Mouse (Mus musculus) CD4-positive, CD25-positive, alpha-beta regulatory T cell, adult 2 months (primary cell): ENCODE results near the gene Hivep3.

Experiments
- DNase-seq: peaks from one replicate; pipeline ENCODE4 v3.0.0-alpha.2; 2012; ENCODE audit warnings: low read depth, low spot score

The Hivep3 gene

GRCm38 (mm10) chr4:119815133-119815792 is 81.7 kb downstream of the Hivep3 start:
- no peak for DNase-seq

GRCm38 (mm10) chr4:119815793-119816161 is 82.2 kb downstream of the Hivep3 start:
- no peak for DNase-seq

GRCm38 (mm10) chr4:119816620-119817356 is 83.2 kb downstream of the Hivep3 start:
- no peak for DNase-seq

- no peak for DNase-seq
Measured at GRCm38 (mm10) chr4:119825956-119826355, 92.4 kb downstream of the Hivep3 start.

- DNase-seq: no peak
Measured at GRCm38 (mm10) chr4:119828386-119828785, 94.8 kb downstream of the Hivep3 start.

- no peak for DNase-seq
Measured at GRCm38 (mm10) chr4:119828996-119829395, 95.4 kb downstream of the Hivep3 start.

- DNase-seq: no peak
Measured at GRCm38 (mm10) chr4:119833333-119833732, 99.7 kb downstream of the Hivep3 start.

- no peak for DNase-seq
Measured at GRCm38 (mm10) chr4:119833884-119834283, 100.3 kb downstream of the Hivep3 start.

GRCm38 (mm10) chr4:119836181-119836580 is 102.6 kb downstream of the Hivep3 start:
- DNase-seq: no peak

GRCm38 (mm10) chr4:119837505-119838065 is 104.0 kb downstream of the Hivep3 start:
- no peak for DNase-seq

- no peak for DNase-seq
Measured at GRCm38 (mm10) chr4:119838308-119838707, 104.7 kb downstream of the Hivep3 start.

GRCm38 (mm10) chr4:119843294-119843693 is 109.7 kb downstream of the Hivep3 start:
- DNase-seq: no peak

GRCm38 (mm10) chr4:119844267-119844666 is 110.7 kb downstream of the Hivep3 start:
- no peak for DNase-seq

GRCm38 (mm10) chr4:119845596-119846161 is 112.1 kb downstream of the Hivep3 start:
- DNase-seq: no peak

- no peak for DNase-seq
Measured at GRCm38 (mm10) chr4:119852483-119852882, 118.9 kb downstream of the Hivep3 start.

GRCm38 (mm10) chr4:119854307-119855144 is 120.9 kb downstream of the Hivep3 start:
- DNase-seq: no peak

- DNase-seq: no peak
Measured at GRCm38 (mm10) chr4:119859454-119859853, 125.9 kb downstream of the Hivep3 start.

GRCm38 (mm10) chr4:119861001-119861400 is 127.4 kb downstream of the Hivep3 start:
- no peak for DNase-seq

GRCm38 (mm10) chr4:119865827-119866455 is 132.4 kb downstream of the Hivep3 start:
- DNase-seq: no peak

- DNase-seq: no peak
Measured at GRCm38 (mm10) chr4:119867132-119867531, 133.5 kb downstream of the Hivep3 start.

GRCm38 (mm10) chr4:119870411-119870810 is 136.8 kb downstream of the Hivep3 start:
- DNase-seq: no peak
